Mouse (Mus musculus) spleen, adult 2 months (tissue): ENCODE measurements around the gene Sfrp2. TPM values are rescaled to one million over a fixed set of nuclear protein-coding genes. Genes with fewer than 3 reads are reported as not detected.

Source experiments
- DNase-seq, 2 experiments: peaks; one replicate each; pipeline versions ENCODE4 v3.0.0 to v3.0.0-alpha.2; 2012 to 2021; ENCODE audit warnings: low spot score in 2 of 2, low read depth in 1 of 2
- H3K27ac ChIP-seq: fragments of 200-500 bp; 2 replicates; pipeline ENCODE4 v1.5.1; 2012; ENCODE audit warnings: low read length, inconsistent platforms; ENCODE audit not compliant: insufficient read depth
- H3K27me3 ChIP-seq: fragments of 200-500 bp; 2 replicates; pipeline ENCODE4 v1.6.1; 2012; ENCODE audit warnings: mild to moderate bottlenecking, moderate library complexity, low read length, inconsistent platforms; ENCODE audit not compliant: control insufficient read depth, insufficient read depth
- H3K36me3 ChIP-seq: fragments of 200-500 bp; 2 replicates; pipeline ENCODE4 v1.6.1; 2012; ENCODE audit warnings: mild to moderate bottlenecking, low read length, inconsistent platforms; ENCODE audit not compliant: control insufficient read depth, insufficient read depth
- H3K4me1 ChIP-seq: fragments of 200-500 bp; 2 replicates; pipeline ENCODE4 v1.6.1; 2011; ENCODE audit warnings: inconsistent platforms; ENCODE audit not compliant: control insufficient read depth, insufficient read depth, insufficient read length
- H3K4me3 ChIP-seq: fragments of 200-500 bp; 2 replicates; pipeline ENCODE4 v1.5.1; 2011; ENCODE audit warnings: mild to moderate bottlenecking, inconsistent platforms; ENCODE audit not compliant: insufficient read depth, insufficient read length; ENCODE audit errors: extremely low read depth
- CTCF ChIP-seq: fragments of 200-500 bp; IDR thresholded peaks from 2 replicates; pipeline ENCODE4 v1.5.1; 2011; ENCODE audit warnings: mild to moderate bottlenecking, inconsistent platforms; ENCODE audit not compliant: insufficient read depth, insufficient read length, insufficient replicate concordance; ENCODE audit errors: extremely low read depth
- POLR2A ChIP-seq: fragments of 200-500 bp; IDR thresholded peaks from 2 replicates; pipeline ENCODE4 v1.6.1; 2011; ENCODE audit warnings: low read depth, low read length, inconsistent platforms
- WGBS: fragments of 180-500 bp; shearing (Covaris S2); methylation state at CpG from one replicate; pipeline ENCODE4 v1.1.7; 2018; 5-methylcytosine and 5-hydroxymethylcytosine counted together
- polyA plus RNA-seq: library from polyadenylated mRNA; depleted of rRNA; stranded (reverse); fragments of >200 nt; gene quantifications from 2 replicates; pipeline ENCODE4 v1.2.3, GENCODE M21; 2012; rRNA removed

Sfrp2 gene
- polyA plus RNA-seq = 0.77 and 1.2 TPM in 2 replicates

DNA sequence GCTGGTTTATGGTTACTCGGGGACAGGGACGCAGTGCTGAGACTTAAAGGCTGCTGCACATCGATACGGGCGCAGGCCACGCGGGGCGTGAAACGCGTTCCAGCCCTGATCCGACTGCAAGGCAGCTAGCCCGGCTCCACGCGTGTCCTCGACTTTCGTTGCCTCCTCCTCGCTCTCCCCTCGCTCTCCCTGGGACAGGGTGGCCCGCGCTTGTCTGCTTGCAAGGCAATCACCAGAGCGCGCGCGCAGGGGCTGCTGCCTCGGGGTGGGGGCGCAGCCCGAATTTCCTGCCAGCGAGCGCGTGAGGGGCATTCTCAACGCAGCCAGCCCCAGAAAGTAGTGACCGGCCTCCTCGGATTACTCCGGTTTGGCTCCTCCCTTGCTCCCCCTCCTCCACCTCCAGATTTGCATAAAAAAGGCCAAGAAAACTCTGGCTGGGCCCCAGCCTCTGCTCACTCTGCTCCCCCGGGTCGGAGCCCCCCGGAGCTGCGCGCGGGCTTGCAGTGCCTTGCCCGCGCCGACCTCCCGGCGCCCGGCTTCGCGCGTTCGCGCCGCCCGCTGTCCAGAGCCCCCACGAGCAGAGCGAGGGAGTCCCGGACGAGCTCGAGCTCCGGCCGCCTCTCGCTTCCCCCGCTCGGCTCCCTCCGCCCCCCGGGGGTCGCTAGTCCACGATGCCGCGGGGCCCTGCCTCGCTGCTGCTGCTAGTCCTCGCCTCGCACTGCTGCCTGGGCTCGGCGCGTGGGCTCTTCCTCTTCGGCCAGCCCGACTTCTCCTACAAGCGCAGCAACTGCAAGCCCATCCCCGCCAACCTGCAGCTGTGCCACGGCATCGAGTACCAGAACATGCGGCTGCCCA lies at the start of gene Sfrp2:
TSS of gene Sfrp2 (plus strand) at position 451 of the 855 bp plus-strand sequence.
- Histone ChIP-seq H3K27me3 (peaks cover 15% of the 10 kb centered on the region), H3K27ac (no peak within 1 kb of the TSS), H3K36me3 (no peaks in the 10 kb centered on the region), H3K4me1 (peaks cover 12% of the 10 kb centered on the region), H3K4me3 (peak within 1 kb of the TSS; percentile 35)
- no peak for DNase-seq
- 3% methylated on average over 82 of the region's 82 CpGs for WGBS
- TF ChIP-seq POLR2A (no peak), CTCF (no peak)

DNA sequence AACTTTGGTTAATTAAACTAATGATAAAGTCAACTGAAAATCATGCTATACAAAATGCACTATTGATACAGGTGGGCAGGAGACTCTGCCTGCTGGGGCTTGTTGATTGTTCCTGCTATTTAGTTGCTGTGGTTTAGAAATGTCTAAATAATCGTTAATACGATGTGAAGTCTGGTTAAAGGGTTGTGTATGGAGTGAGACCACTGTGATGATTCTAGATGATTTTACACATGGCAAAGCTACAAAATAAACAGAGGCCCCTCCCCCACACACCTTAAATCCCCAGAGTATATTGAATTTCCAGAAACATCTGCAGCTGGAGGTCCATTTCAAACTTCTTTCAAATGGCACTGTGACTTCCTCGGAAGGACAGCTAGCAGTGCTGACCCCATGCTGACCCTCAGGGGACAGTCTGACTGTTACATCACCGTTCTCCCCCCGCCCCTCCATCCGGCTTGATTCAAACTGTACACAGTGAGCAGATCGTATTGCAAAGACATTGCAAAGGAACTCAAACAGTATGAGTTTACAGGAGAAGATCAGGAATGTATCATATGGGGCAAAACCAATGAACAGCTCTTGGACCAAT lies 48.4 kb upstream of the Sfrp2 start:
- no peak overlapping the region for H3K4me3 ChIP-seq
- H3K27ac ChIP-seq = no peak overlapping the region
- H3K27me3 ChIP-seq = no peaks in the 10 kb centered on the region
- no peak for DNase-seq
- H3K36me3 ChIP-seq = no peaks in the 10 kb centered on the region
- TF ChIP-seq POLR2A (no peak), CTCF (no peak)
- no peaks in the 10 kb centered on the region for H3K4me1 ChIP-seq
- WGBS = 79% methylated on average over 7 of the region's 7 CpGs

DNA sequence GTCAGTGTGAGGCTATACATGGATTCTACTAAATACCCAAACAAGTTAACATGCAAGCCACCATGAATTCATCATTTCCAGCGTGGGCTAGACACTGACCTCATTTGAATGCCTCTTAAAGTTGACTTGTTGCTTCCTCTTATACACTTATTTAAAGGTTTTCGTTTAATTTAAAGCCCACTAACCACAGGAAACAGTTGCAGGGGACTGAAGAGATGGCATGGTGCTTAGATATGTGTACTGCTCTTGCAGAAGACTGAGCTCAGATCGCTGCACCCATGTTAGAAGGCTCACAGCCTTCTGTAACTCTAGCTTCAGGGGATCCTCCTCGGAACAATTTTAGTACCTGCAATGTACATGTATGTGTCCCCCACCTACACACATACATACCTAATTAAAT lies 47.5 kb upstream of the Sfrp2 start:
- WGBS = 14% methylated on average over 4 of the region's 4 CpGs
- TF ChIP-seq CTCF (no peak), POLR2A (no peak)
- no peaks in the 10 kb centered on the region for H3K36me3 ChIP-seq
- DNase-seq = no peak
- no peaks in the 10 kb centered on the region for H3K27me3 ChIP-seq
- no peak overlapping the region for H3K4me3 ChIP-seq
- no peaks in the 10 kb centered on the region for H3K4me1 ChIP-seq
- H3K27ac ChIP-seq = no peak overlapping the region

DNA sequence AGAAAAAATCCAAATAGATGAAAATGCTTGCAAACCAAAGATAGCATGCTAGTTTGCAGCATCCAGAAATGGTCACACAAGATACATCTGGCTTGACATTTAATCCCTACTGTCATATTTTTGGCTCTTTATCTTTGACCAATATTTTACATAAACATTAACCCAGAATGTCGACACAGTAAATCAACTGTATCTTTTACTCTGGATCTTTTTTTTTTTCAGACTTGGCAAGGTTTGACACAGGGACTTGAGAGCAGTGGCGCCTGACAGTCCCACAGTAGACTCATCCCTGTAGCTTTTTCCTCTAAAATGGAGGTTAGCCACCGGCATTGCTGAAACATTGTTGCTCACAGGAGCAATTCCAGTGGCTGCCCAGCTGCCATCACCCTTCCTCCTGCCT lies 37.9 kb upstream of the Sfrp2 start:
- H3K4me1 ChIP-seq = no peaks in the 10 kb centered on the region
- no peaks in the 10 kb centered on the region for H3K27me3 ChIP-seq
- no peaks in the 10 kb centered on the region for H3K36me3 ChIP-seq
- TF ChIP-seq POLR2A (no peak), CTCF (no peak)
- no peak for DNase-seq
- WGBS = 86% methylated on average over 3 of the region's 3 CpGs
- no peak overlapping the region for H3K4me3 ChIP-seq
- no peak overlapping the region for H3K27ac ChIP-seq

DNA sequence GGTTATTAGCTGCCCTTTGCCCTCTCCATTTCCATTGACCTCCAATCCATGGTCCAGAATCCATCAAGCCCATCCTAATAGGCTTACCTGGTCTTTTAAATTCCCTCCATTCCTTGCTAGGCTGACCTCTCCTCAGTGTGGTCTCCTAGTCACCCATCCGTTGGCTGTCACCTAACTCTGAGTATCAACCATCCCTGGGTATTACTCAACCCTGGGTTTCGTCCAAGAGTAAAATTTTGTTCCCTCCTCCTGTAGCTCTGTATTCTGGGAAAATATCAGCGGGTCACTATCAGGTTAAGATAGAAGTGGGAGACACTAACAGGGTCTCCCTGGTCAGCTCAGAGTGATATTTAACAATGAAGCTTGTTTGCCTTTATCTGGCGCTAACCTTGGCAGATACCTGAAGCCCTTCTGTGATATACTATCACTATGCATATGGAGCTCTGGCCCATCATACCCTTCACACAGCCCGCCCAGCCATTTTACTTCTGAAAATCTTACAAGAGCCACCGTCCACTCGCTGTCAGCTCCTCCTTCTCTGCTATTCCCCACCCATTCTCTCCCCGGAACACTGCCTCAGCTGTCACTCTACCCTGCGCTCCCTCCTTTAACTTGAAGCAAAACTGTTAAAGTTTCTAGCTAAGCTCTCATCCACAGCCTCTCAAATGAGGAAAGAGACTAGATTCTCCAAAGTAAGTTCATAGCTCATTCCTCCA lies 37.3 kb upstream of the Sfrp2 start:
- no peak for DNase-seq
- Histone ChIP-seq H3K27me3 (no peaks in the 10 kb centered on the region), H3K4me1 (no peaks in the 10 kb centered on the region), H3K4me3 (no peak overlapping the region), H3K27ac (no peak overlapping the region), H3K36me3 (no peaks in the 10 kb centered on the region)
- no peak for TF ChIP-seq CTCF
- no peak for TF ChIP-seq POLR2A
- WGBS = 94% methylated on average over 9 of the region's 9 CpGs

DNA sequence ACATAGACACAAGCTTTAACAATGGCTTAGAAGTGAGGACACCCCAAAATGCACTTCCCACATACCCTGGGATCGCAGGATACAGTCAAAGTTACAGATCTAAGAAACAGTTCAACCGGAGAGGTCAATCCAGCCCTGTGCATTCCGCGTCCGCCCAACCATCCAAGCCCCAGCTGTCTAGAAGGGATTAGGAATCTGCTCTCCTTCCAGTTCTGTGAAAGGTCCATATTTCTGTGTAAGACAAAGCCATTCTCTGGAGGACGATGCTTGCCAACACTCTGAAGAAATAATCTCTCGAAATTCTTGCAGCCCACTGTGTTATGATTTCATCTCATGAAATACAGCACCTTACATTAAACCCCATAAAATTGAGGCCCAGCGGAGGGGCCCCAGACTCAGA lies 32.1 kb upstream of the Sfrp2 start:
- WGBS = 89% methylated on average over 8 of the region's 8 CpGs
- no peak overlapping the region for H3K27ac ChIP-seq
- no peaks in the 10 kb centered on the region for H3K4me1 ChIP-seq
- TF ChIP-seq CTCF (no peak), POLR2A (no peak)
- DNase-seq = no peak
- H3K4me3 ChIP-seq = no peak overlapping the region
- H3K36me3 ChIP-seq = no peaks in the 10 kb centered on the region
- no peaks in the 10 kb centered on the region for H3K27me3 ChIP-seq
